Mouse (Mus musculus) limb, embryonic 11.5 days (tissue): Measurements from ENCODE around the gene Esrp2. TPM values are rescaled to one million over a fixed set of nuclear protein-coding genes. Genes with fewer than 3 reads are reported as not detected.

Source experiments
- ATAC-seq: fragments of 200-750 bp; cut with Nextera tagmentation; 2 replicates; pipeline ENCODE4 v1.8.0; 2017; ENCODE audit warnings: low read depth; ENCODE audit not compliant: insufficient number of reproducible peaks, low FRiP score, low TSS enrichment
- DNase-seq: peaks from one replicate; pipeline ENCODE4 v3.0.0-alpha.2; 2015; ENCODE audit warnings: low spot score
- H3K27ac ChIP-seq: fragments of 300-500 bp; sonication (generic); replicated peaks from 2 replicates; pipeline ENCODE4 v1.5.1; 2014; ENCODE audit warnings: low read depth, mild to moderate bottlenecking, low read length
- H3K27me3 ChIP-seq: fragments of 300-500 bp; sonication (generic); 2 replicates; pipeline ENCODE4 v1.6.1; 2014; ENCODE audit warnings: mild to moderate bottlenecking, low read length, mixed read lengths; ENCODE audit not compliant: control insufficient read depth, insufficient read depth
- H3K36me3 ChIP-seq: fragments of 300-500 bp; sonication (generic); 2 replicates; pipeline ENCODE4 v1.6.1; 2014; ENCODE audit warnings: mild to moderate bottlenecking, low read length, moderate library complexity, mixed read lengths; ENCODE audit not compliant: control insufficient read depth, insufficient read depth
- H3K4me1 ChIP-seq: fragments of 300-500 bp; sonication (generic); 2 replicates; pipeline ENCODE4 v1.6.1; 2014; ENCODE audit warnings: low read length, mixed read lengths; ENCODE audit not compliant: control insufficient read depth, insufficient read depth
- H3K4me2 ChIP-seq: fragments of 300-500 bp; sonication (generic); 2 replicates; pipeline ENCODE4 v1.6.1; 2014; ENCODE audit warnings: low read depth, mild to moderate bottlenecking, moderate library complexity; ENCODE audit not compliant: severe bottlenecking
- H3K4me3 ChIP-seq: fragments of 300-500 bp; sonication (generic); 2 replicates; pipeline ENCODE4 v1.5.1; 2014; ENCODE audit warnings: low read depth, low read length
- H3K9ac ChIP-seq: fragments of 300-500 bp; sonication (generic); 2 replicates; pipeline ENCODE4 v1.6.1; 2014; ENCODE audit warnings: mild to moderate bottlenecking, low read length
- H3K9me3 ChIP-seq: fragments of 300-500 bp; sonication (generic); 2 replicates; pipeline ENCODE4 v1.6.1; 2016; ENCODE audit warnings: low read length; ENCODE audit not compliant: control insufficient read depth
- WGBS: fragments of 180-500 bp; shearing (Covaris S2); extraction: QIAGEN DNeasy Blood & Tissue Kit; methylation state at CpG from one replicate; pipeline ENCODE4 v1.1.7; 2014; 5-methylcytosine and 5-hydroxymethylcytosine counted together
- polyA plus RNA-seq: library from polyadenylated mRNA; unstranded; fragments of >200 nt; fragmentation: Nextera tagmentation; extraction: Ambion mirVana; gene quantifications from 2 replicates; pipeline ENCODE4 v1.2.1, GENCODE M21; 2014

Gene Esrp2
- polyA plus RNA-seq, 1 experiment from 2014 or later = 4.6 TPM

GRCm38 (mm10) chr8:106132356-106132755 lies 4.4 kb downstream of the Esrp2 start:
- H3K36me3 ChIP-seq = peaks cover 6% of the 10 kb centered on the region; the same call in 1 of the 2 replicates
- no peak overlapping the region for H3K27ac ChIP-seq
- 94% methylated on average over 11 of the region's 11 CpGs for WGBS
- DNase-seq = no peak
- H3K4me1 ChIP-seq = peaks cover 12% of the 10 kb centered on the region
- H3K27me3 ChIP-seq = peaks cover 44% of the 10 kb centered on the region
- H3K9me3 ChIP-seq = no peaks in the 10 kb centered on the region
- ATAC-seq = no peak
- no peak overlapping the region for H3K4me3 ChIP-seq
- no peak overlapping the region for H3K4me2 ChIP-seq
- no peak overlapping the region for H3K9ac ChIP-seq

DNA sequence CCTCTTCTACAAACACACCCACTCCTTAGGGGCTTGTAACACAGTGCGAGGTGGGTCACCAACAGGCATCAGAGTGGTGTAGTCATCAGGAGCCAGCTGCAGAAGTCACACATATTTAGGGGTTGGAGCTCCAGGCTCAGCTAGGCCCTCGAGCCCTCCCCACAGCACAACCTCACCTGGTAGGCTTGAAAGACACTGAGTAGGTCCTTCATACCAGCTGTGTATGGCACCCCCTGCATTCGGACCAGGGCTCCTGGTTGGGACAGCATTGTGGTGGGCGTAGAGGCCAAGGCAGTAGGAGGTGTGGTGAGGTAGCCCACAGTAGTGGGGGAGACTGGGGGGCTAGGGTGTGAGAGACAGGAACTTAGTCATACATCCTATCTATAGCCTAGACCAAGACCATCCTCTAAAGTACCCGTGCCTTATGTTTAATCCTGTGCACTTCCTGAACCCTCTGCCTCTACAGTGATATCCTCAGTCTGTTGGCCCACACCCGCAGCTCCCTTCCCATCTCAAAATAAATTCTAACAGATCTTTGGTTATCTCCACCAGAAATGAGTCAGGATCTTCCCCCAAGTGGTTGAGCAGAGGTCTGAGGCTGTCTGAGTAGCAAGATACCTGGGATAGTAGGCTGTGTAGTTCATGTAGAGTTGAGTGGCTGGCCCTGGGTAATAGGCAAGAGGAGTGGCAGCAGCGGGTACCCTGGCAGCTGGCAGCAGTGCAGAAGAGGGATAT lies 5.1 kb downstream of the Esrp2 start:
- WGBS = 91% methylated on average over 7 of the region's 7 CpGs
- Histone ChIP-seq H3K36me3 (peaks cover 6% of the 10 kb centered on the region; the same call in 1 of the 2 replicates), H3K9ac (no peak overlapping the region)

GRCm38 (mm10) chr8:106131021-106131420 lies 5.8 kb downstream of the Esrp2 start:
- H3K4me3 ChIP-seq = no peak overlapping the region
- ATAC-seq = no peak
- peaks cover 31% of the 10 kb centered on the region for H3K27me3 ChIP-seq
- no peak overlapping the region for H3K9ac ChIP-seq
- H3K27ac ChIP-seq = no peak overlapping the region
- no peaks in the 10 kb centered on the region for H3K9me3 ChIP-seq
- peaks cover 6% of the 10 kb centered on the region; the same call in 1 of the 2 replicates for H3K36me3 ChIP-seq
- no peaks in the 10 kb centered on the region for H3K4me1 ChIP-seq
- no peak for DNase-seq
- WGBS = 91% methylated on average over 4 of the region's 4 CpGs
- no peak overlapping the region for H3K4me2 ChIP-seq

More for the DNA sequence above, 5.1 kb downstream of the Esrp2 start:
- DNase-seq = no peak
- Histone ChIP-seq H3K4me2 (no peak overlapping the region), H3K27ac (no peak overlapping the region), H3K27me3 (peaks cover 36% of the 10 kb centered on the region), H3K4me3 (no peak overlapping the region), H3K9me3 (no peaks in the 10 kb centered on the region), H3K4me1 (peaks cover 5% of the 10 kb centered on the region)
- ATAC-seq = no peak

- H3K36me3 ChIP-seq = peaks cover 6% of the 10 kb centered on the region; the same call in 1 of the 2 replicates
- 85% methylated on average over 2 of the region's 2 CpGs for WGBS
- ATAC-seq = no peak
These were observed 6.3 kb downstream of the Esrp2 start for GRCm38 (mm10) chr8:106130505-106130904.

DNA sequence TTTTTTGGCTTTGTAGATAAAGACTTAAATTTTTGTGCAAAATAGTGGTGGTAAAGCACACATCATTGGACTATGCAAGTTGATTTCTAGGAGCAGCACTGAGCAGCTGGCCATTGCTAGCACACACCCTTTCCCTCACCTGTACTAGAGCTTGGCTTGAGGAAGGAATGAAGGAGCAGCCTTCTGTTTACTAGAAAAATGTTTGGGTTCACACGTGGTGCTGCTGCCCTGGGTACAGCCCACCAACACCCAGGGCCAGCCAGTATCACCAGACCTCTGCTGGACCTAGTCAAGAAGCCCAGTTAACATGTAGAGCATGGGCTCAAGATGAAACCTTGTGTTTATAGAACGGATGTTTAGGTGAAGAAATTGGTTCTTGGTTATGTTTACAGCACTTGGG lies 6.8 kb downstream of the Esrp2 start:
- 84% methylated on average over 2 of the region's 2 CpGs for WGBS
- ATAC-seq = no peak
- Histone ChIP-seq H3K4me2 (no peak overlapping the region), H3K4me1 (no peaks in the 10 kb centered on the region), H3K27me3 (peaks cover 20% of the 10 kb centered on the region), H3K9me3 (no peaks in the 10 kb centered on the region), H3K36me3 (peaks cover 6% of the 10 kb centered on the region; the same call in 1 of the 2 replicates), H3K9ac (no peak overlapping the region), H3K4me3 (no peak overlapping the region), H3K27ac (no peak overlapping the region)
- no peak for DNase-seq

More at GRCm38 (mm10) chr8:106130505-106130904, 6.3 kb downstream of the Esrp2 start:
- no peak overlapping the region for H3K9ac ChIP-seq
- DNase-seq = no peak
- no peak overlapping the region for H3K4me3 ChIP-seq
- H3K9me3 ChIP-seq = no peaks in the 10 kb centered on the region
- H3K27ac ChIP-seq = no peak overlapping the region
- H3K27me3 ChIP-seq = peaks cover 26% of the 10 kb centered on the region
- H3K4me2 ChIP-seq = no peak overlapping the region
- H3K4me1 ChIP-seq = no peaks in the 10 kb centered on the region

- no peak for ATAC-seq
These were observed 7.4 kb downstream of the Esrp2 start for GRCm38 (mm10) chr8:106129232-106129930.

GRCm38 (mm10) chr8:106127882-106128410 lies 8.8 kb downstream of the Esrp2 start:
- ATAC-seq = no peak
- H3K4me3 ChIP-seq = no peak overlapping the region
- H3K27me3 ChIP-seq = peaks cover under 1% of the 10 kb centered on the region; the same call in 1 of the 2 replicates
- H3K36me3 ChIP-seq = peaks cover 6% of the 10 kb centered on the region; the same call in 1 of the 2 replicates
- no peak overlapping the region for H3K9ac ChIP-seq
- WGBS = 94% methylated on average over 10 of the region's 10 CpGs
- H3K4me1 ChIP-seq = no peaks in the 10 kb centered on the region
- H3K27ac ChIP-seq = no peak overlapping the region
- no peak for DNase-seq
- no peak overlapping the region for H3K4me2 ChIP-seq
- H3K9me3 ChIP-seq = no peaks in the 10 kb centered on the region

More at GRCm38 (mm10) chr8:106129232-106129930, 7.4 kb downstream of the Esrp2 start:
- Histone ChIP-seq H3K27me3 (peaks cover 14% of the 10 kb centered on the region), H3K27ac (no peak overlapping the region), H3K9me3 (no peaks in the 10 kb centered on the region), H3K4me1 (no peaks in the 10 kb centered on the region), H3K9ac (no peak overlapping the region), H3K4me2 (no peak overlapping the region), H3K36me3 (peaks cover 6% of the 10 kb centered on the region; the same call in 1 of the 2 replicates), H3K4me3 (no peak overlapping the region)
- no peak for DNase-seq

GRCm38 (mm10) chr8:106127054-106127453 lies 9.7 kb downstream of the Esrp2 start:
- DNase-seq = no peak
- H3K36me3 ChIP-seq = peaks cover 6% of the 10 kb centered on the region; the same call in 1 of the 2 replicates
- no peaks in the 10 kb centered on the region for H3K9me3 ChIP-seq
- no peaks in the 10 kb centered on the region for H3K4me1 ChIP-seq
- WGBS = 80% methylated on average over 3 of the region's 3 CpGs
- no peak overlapping the region for H3K4me2 ChIP-seq
- H3K9ac ChIP-seq = no peak overlapping the region
- H3K4me3 ChIP-seq = no peak overlapping the region
- no peaks in the 10 kb centered on the region for H3K27me3 ChIP-seq
- no peak for ATAC-seq
- no peak overlapping the region for H3K27ac ChIP-seq
